Mouse (Mus musculus): ENCODE measurements at regions not wholly inside any gene's neighbourhood (a gene's known extent, or its start where the extent isn't known, plus 50 kb on each side); places are given as distances from the start of the nearest gene placed in this dataset.

- no peak overlapping the region for H3K27ac ChIP-seq
- no peak overlapping the region for H3K9ac ChIP-seq
- no peak overlapping the region for H3K4me2 ChIP-seq
- H3K4me1 ChIP-seq = no peaks in the 10 kb centered on the region
- WGBS = 74% methylated on average over 17 of the region's 17 CpGs
- H3K36me3 ChIP-seq = no peaks in the 10 kb centered on the region
- H3K27me3 ChIP-seq = no peaks in the 10 kb centered on the region
- ATAC-seq (ENCODE audit: insufficient number of reproducible peaks, insufficient read depth, low FRiP score, low TSS enrichment, low read depth) = no peak
- no peaks in the 10 kb centered on the region for H3K9me3 ChIP-seq
- H3K4me3 ChIP-seq = no peak overlapping the region
Observed at GRCm38 (mm10) chr3:51036700-51037306, 187.4 kb upstream of the Noct start.

- no peaks in the 10 kb centered on the region for H3K27me3 ChIP-seq
- WGBS = 60% methylated on average over 17 of the region's 17 CpGs
- no peak overlapping the region for H3K9ac ChIP-seq
- H3K27ac ChIP-seq = no peak overlapping the region; the same call in 1 of the 2 replicates
- H3K4me2 ChIP-seq = peak overlapping the region; percentile 24; the same call in 1 of the 2 replicates
- no peak for ATAC-seq (ENCODE audit: insufficient number of reproducible peaks, insufficient read depth, low FRiP score, low TSS enrichment, low read depth)
- H3K4me1 ChIP-seq = no peaks in the 10 kb centered on the region; the same call in 1 of the 2 replicates
- H3K9me3 ChIP-seq = no peaks in the 10 kb centered on the region
- no peak overlapping the region for H3K4me3 ChIP-seq
- no peaks in the 10 kb centered on the region for H3K36me3 ChIP-seq
Observed at GRCm38 (mm10) chr3:51042223-51042846, 181.9 kb upstream of the Noct start.

DNA sequence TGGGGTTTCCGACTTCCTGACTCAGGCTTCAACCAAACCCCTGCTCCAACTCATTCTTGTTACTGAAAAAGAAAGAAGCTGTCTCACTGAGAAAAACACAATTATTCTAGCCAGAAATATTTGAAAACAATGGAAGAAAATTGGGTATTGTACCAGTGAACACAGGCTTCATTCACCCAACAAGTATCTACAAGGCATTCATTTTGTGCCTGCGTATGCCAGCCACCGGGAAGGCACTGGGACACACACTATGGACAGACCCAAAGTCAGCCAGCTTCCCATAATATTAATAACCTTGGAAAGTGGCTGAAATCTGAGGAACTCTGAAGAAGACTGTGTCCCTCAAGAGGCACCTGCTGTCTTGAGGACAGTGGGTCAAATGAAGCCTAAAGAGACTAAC, 175.5 kb upstream of the Noct start:
- Histone ChIP-seq H3K4me3 (no peak overlapping the region), H3K9ac (no peak overlapping the region), H3K4me2 (no peak overlapping the region), H3K27me3 (no peaks in the 10 kb centered on the region), H3K4me1 (no peaks in the 10 kb centered on the region), H3K9me3 (peaks cover 4% of the 10 kb centered on the region; the same call in 1 of the 2 replicates), H3K36me3 (no peaks in the 10 kb centered on the region), H3K27ac (no peak overlapping the region)
- WGBS = 93% methylated on average over 3 of the region's 3 CpGs
- no peak for ATAC-seq (ENCODE audit: insufficient number of reproducible peaks, insufficient read depth, low FRiP score, low TSS enrichment, low read depth)

GRCm38 (mm10) chr3:51050156-51050555, 174.1 kb upstream of the Noct start:
- Histone ChIP-seq H3K4me3 (no peak overlapping the region), H3K9me3 (peaks cover 4% of the 10 kb centered on the region; the same call in 1 of the 2 replicates), H3K4me1 (no peaks in the 10 kb centered on the region), H3K4me2 (no peak overlapping the region), H3K9ac (no peak overlapping the region), H3K27ac (no peak overlapping the region), H3K36me3 (no peaks in the 10 kb centered on the region), H3K27me3 (no peaks in the 10 kb centered on the region)
- no peak for ATAC-seq (ENCODE audit: insufficient number of reproducible peaks, insufficient read depth, low FRiP score, low TSS enrichment, low read depth)
- WGBS = 88% methylated on average over 1 of the region's 1 CpGs

DNA sequence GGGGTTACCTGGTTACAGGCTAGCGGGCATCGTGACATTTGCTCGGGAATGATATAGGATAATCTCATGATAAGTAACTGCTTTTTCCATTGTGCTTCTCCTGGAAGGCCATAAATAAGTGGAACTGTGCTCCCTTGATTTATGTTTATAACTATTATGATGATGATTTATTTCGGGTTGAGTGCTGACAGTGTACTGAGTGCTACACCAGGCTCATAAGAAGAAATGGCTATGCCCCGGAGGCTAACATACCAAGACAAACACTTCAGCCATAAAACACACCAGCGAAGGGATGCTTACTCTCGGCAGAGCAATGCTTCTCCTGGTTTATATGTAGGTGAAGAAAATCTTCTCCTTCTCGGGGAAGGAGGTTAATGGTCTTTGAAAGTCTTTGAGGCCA, 169.2 kb upstream of the Noct start:
- Histone ChIP-seq H3K27me3 (no peaks in the 10 kb centered on the region), H3K4me2 (no peak overlapping the region), H3K9me3 (peaks cover 2% of the 10 kb centered on the region; the same call in 1 of the 2 replicates), H3K27ac (no peak overlapping the region), H3K4me1 (no peaks in the 10 kb centered on the region), H3K4me3 (no peak overlapping the region), H3K9ac (no peak overlapping the region), H3K36me3 (no peaks in the 10 kb centered on the region)
- no peak for ATAC-seq (ENCODE audit: insufficient number of reproducible peaks, insufficient read depth, low FRiP score, low TSS enrichment, low read depth)
- WGBS = 88% methylated on average over 8 of the region's 8 CpGs

- no peak overlapping the region for H3K9ac ChIP-seq
- WGBS = 41% methylated on average over 4 of the region's 4 CpGs
- no peak for ATAC-seq (ENCODE audit: insufficient number of reproducible peaks, insufficient read depth, low FRiP score, low TSS enrichment, low read depth)
Observed at GRCm38 (mm10) chr3:51064201-51064600, 160.0 kb upstream of the Noct start.

DNA sequence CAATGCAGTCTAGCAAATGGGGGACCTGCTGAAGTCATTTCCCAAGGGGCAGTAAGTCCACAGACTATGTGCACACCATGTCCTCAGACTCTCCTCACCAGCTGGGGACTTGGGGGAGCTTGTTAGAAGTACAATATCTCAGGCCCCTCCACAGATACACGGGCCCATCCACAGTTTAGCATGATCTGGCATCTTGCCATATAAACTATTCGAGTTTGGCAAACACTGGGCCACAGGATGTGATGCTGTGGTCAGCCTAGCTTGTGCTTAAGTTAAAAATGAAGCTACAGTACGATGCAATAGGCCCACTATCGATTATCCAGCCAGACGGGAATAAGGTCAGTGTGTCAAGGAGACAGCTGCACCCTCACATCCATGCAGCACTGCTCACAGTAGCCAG, 157.9 kb upstream of the Noct start:
- Histone ChIP-seq H3K4me3 (no peak overlapping the region), H3K9me3 (no peaks in the 10 kb centered on the region), H3K36me3 (no peaks in the 10 kb centered on the region), H3K27me3 (no peaks in the 10 kb centered on the region), H3K9ac (no peak overlapping the region), H3K4me2 (no peak overlapping the region), H3K4me1 (peaks cover 6% of the 10 kb centered on the region; the same call in 1 of the 2 replicates), H3K27ac (no peak overlapping the region)
- 49% methylated on average over 5 of the region's 5 CpGs for WGBS
- no peak for ATAC-seq (ENCODE audit: insufficient number of reproducible peaks, insufficient read depth, low FRiP score, low TSS enrichment, low read depth)

More at GRCm38 (mm10) chr3:51064201-51064600, 160.0 kb upstream of the Noct start:
- H3K36me3 ChIP-seq = no peaks in the 10 kb centered on the region
- no peak overlapping the region for H3K4me3 ChIP-seq
- no peaks in the 10 kb centered on the region for H3K9me3 ChIP-seq
- H3K27ac ChIP-seq = no peak overlapping the region
- peaks cover 6% of the 10 kb centered on the region; the same call in 1 of the 2 replicates for H3K4me1 ChIP-seq
- no peaks in the 10 kb centered on the region for H3K27me3 ChIP-seq
- H3K4me2 ChIP-seq = no peak overlapping the region

GRCm38 (mm10) chr3:51072417-51072816, 151.8 kb upstream of the Noct start:
- Histone ChIP-seq H3K27me3 (no peaks in the 10 kb centered on the region), H3K4me3 (no peak overlapping the region), H3K4me2 (no peak overlapping the region), H3K27ac (no peak overlapping the region), H3K36me3 (no peaks in the 10 kb centered on the region), H3K4me1 (peaks cover 15% of the 10 kb centered on the region), H3K9ac (no peak overlapping the region), H3K9me3 (no peaks in the 10 kb centered on the region)
- 79% methylated on average over 10 of the region's 10 CpGs for WGBS
- no peak for ATAC-seq (ENCODE audit: insufficient number of reproducible peaks, insufficient read depth, low FRiP score, low TSS enrichment, low read depth)

GRCm38 (mm10) chr3:51073003-51073679, 151.1 kb upstream of the Noct start:
- Histone ChIP-seq H3K4me1 (peaks cover 16% of the 10 kb centered on the region), H3K4me3 (no peak overlapping the region), H3K4me2 (no peak overlapping the region), H3K27me3 (no peaks in the 10 kb centered on the region), H3K9ac (no peak overlapping the region), H3K27ac (0 out of 2 replicates have a peak overlapping the region, but pooled peaks have one; percentile 60), H3K36me3 (no peaks in the 10 kb centered on the region), H3K9me3 (no peaks in the 10 kb centered on the region)
- no peak for ATAC-seq (ENCODE audit: insufficient number of reproducible peaks, insufficient read depth, low FRiP score, low TSS enrichment, low read depth)
- WGBS = 81% methylated on average over 15 of the region's 15 CpGs

DNA sequence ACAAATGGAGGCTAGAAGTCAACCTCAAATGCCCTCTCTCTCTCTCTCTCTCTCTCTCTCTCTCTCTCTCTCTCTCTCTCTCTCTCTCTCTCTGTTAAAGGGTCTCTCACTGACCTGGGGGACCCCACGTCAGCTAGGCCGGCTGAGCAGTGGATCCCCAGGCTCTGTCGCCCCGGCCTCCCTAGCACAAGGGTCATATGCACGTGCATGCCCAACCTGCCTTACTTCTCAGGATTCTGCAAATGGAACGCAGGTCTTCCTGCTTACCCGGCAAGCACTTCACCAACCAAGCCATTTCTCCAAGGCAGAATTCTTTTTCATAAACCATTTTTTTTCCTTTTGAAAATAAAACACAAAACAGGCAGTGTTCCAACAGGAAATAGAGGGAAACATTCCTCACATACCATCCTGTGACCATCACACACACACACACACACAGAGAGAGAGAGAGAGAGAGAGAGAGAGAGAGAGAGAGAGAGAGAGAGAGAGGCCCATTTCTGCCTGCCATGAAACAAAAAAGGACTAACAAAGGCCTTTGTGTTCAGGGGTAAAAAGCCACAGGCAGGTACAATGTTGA, 150.4 kb upstream of the Noct start:
- H3K27me3 ChIP-seq = no peaks in the 10 kb centered on the region
- no peak overlapping the region for H3K9ac ChIP-seq
- no peaks in the 10 kb centered on the region for H3K36me3 ChIP-seq
- no peak overlapping the region for H3K4me2 ChIP-seq
- WGBS = 41% methylated on average over 7 of the region's 7 CpGs
- no peaks in the 10 kb centered on the region for H3K9me3 ChIP-seq
- H3K27ac ChIP-seq = peak overlapping the region; percentile 64
- no peak overlapping the region for H3K4me3 ChIP-seq
- peaks cover 21% of the 10 kb centered on the region for H3K4me1 ChIP-seq
- no peak for ATAC-seq (ENCODE audit: insufficient number of reproducible peaks, insufficient read depth, low FRiP score, low TSS enrichment, low read depth)

GRCm38 (mm10) chr3:51075219-51075920, 148.9 kb upstream of the Noct start:
- WGBS = 73% methylated on average over 10 of the region's 10 CpGs
- Histone ChIP-seq H3K36me3 (no peaks in the 10 kb centered on the region), H3K9me3 (no peaks in the 10 kb centered on the region), H3K4me1 (peaks cover 21% of the 10 kb centered on the region), H3K4me3 (no peak overlapping the region), H3K27me3 (no peaks in the 10 kb centered on the region), H3K9ac (no peak overlapping the region), H3K4me2 (no peak overlapping the region), H3K27ac (no peak overlapping the region)
- ATAC-seq (ENCODE audit: insufficient number of reproducible peaks, insufficient read depth, low FRiP score, low TSS enrichment, low read depth) = no peak
